Mouse (Mus musculus) intestine, postnatal 0 days (tissue): ENCODE results near the gene Syne1. TPM values are rescaled to one million over a fixed set of nuclear protein-coding genes. Genes with fewer than 3 reads are reported as not detected.

Experiments
- ATAC-seq: fragments of 200-750 bp; cut with Nextera tagmentation; 2 replicates; pipeline ENCODE4 v1.8.0; 2017; ENCODE audit warnings: mild to moderate bottlenecking, moderate TSS enrichment, moderate library complexity
- H3K27ac ChIP-seq: fragments of 300-500 bp; sonication (generic); 2 replicates; pipeline ENCODE4 v1.5.1; 2014; ENCODE audit warnings: mild to moderate bottlenecking, low read depth, low read length, moderate library complexity
- H3K27me3 ChIP-seq: fragments of 300-500 bp; sonication (generic); replicated peaks from 2 replicates; pipeline ENCODE4 v1.6.1; 2014; ENCODE audit warnings: low read length, mixed read lengths; ENCODE audit not compliant: control insufficient read depth, insufficient read depth
- H3K36me3 ChIP-seq: fragments of 300-500 bp; sonication (generic); 2 replicates; pipeline ENCODE4 v1.6.1; 2014; ENCODE audit warnings: mild to moderate bottlenecking, moderate library complexity; ENCODE audit not compliant: control insufficient read depth, insufficient read depth
- H3K4me1 ChIP-seq: fragments of 300-500 bp; sonication (generic); replicated peaks from 2 replicates; pipeline ENCODE4 v1.6.1; 2014; ENCODE audit warnings: antibody characterized with exemption, low read length, mixed read lengths; ENCODE audit not compliant: control insufficient read depth, insufficient read depth
- H3K4me2 ChIP-seq: fragments of 300-500 bp; sonication (generic); replicated peaks from 2 replicates; pipeline ENCODE4 v1.6.1; 2014; ENCODE audit warnings: low read depth, mild to moderate bottlenecking, moderate library complexity
- H3K4me3 ChIP-seq: fragments of 300-500 bp; sonication (generic); 2 replicates; pipeline ENCODE4 v1.5.1; 2014; ENCODE audit warnings: low read depth, low read length
- H3K9ac ChIP-seq: fragments of 300-500 bp; sonication (generic); 2 replicates; pipeline ENCODE4 v1.6.1; 2014; ENCODE audit warnings: mild to moderate bottlenecking, low read depth, low read length
- H3K9me3 ChIP-seq: fragments of 300-500 bp; sonication (generic); 2 replicates; pipeline ENCODE4 v1.6.1; 2016; ENCODE audit warnings: mixed run types; ENCODE audit not compliant: control insufficient read depth
- CTCF ChIP-seq: sonication (generic); IDR thresholded peaks from 2 replicates; pipeline ENCODE4 v1.5.1; 2016; ENCODE audit warnings: low read depth, mild to moderate bottlenecking, control low read depth, antibody characterized with exemption, moderate library complexity
- WGBS: fragments of 180-500 bp; shearing (Covaris S2); extraction: QIAGEN DNeasy Blood & Tissue Kit; methylation state at CpG from one replicate; pipeline ENCODE4 v1.1.7; 2014; 5-methylcytosine and 5-hydroxymethylcytosine counted together
- polyA plus RNA-seq: library from polyadenylated mRNA; unstranded; fragments of >200 nt; fragmentation: Nextera tagmentation; extraction: Ambion mirVana; gene quantifications from 2 replicates; pipeline ENCODE4 v1.2.1, GENCODE M21; 2015

Gene Syne1
- polyA plus RNA-seq, 1 experiment from 2014 or later = 4.3 TPM

- Histone ChIP-seq H3K27me3 (no peaks in the 10 kb centered on the region), H3K9me3 (no peaks in the 10 kb centered on the region), H3K4me2 (no peak overlapping the region), H3K36me3 (peaks cover 21% of the 10 kb centered on the region), H3K9ac (no peak overlapping the region), H3K4me1 (no peaks in the 10 kb centered on the region), H3K4me3 (no peak overlapping the region), H3K27ac (no peak overlapping the region)
- TF ChIP-seq CTCF = no peak
- ATAC-seq = no peak
- 80% methylated on average over 2 of the region's 2 CpGs for WGBS
Observed at GRCm38 (mm10) chr10:5058876-5059275, 492.4 kb downstream of the Syne1 start.

GRCm38 (mm10) chr10:5057661-5058060 is 493.6 kb downstream of the Syne1 start:
- Histone ChIP-seq H3K27ac (no peak overlapping the region), H3K36me3 (peaks cover 21% of the 10 kb centered on the region), H3K27me3 (no peaks in the 10 kb centered on the region), H3K4me3 (no peak overlapping the region), H3K9me3 (no peaks in the 10 kb centered on the region), H3K4me2 (no peak overlapping the region), H3K9ac (no peak overlapping the region), H3K4me1 (no peaks in the 10 kb centered on the region)
- no peak for TF ChIP-seq CTCF
- no peak for ATAC-seq
- 85% methylated on average over 15 of the region's 15 CpGs for WGBS

GRCm38 (mm10) chr10:5056940-5057339 is 494.3 kb downstream of the Syne1 start:
- Histone ChIP-seq H3K9ac (no peak overlapping the region), H3K4me2 (no peak overlapping the region), H3K9me3 (no peaks in the 10 kb centered on the region), H3K27me3 (no peaks in the 10 kb centered on the region), H3K4me3 (no peak overlapping the region), H3K4me1 (no peaks in the 10 kb centered on the region), H3K36me3 (peaks cover 21% of the 10 kb centered on the region), H3K27ac (no peak overlapping the region)
- no peak for ATAC-seq
- TF ChIP-seq CTCF = no peak
- WGBS = 79% methylated on average over 3 of the region's 3 CpGs

- Histone ChIP-seq H3K27me3 (no peaks in the 10 kb centered on the region), H3K27ac (no peak overlapping the region), H3K9me3 (no peaks in the 10 kb centered on the region), H3K36me3 (peaks cover 16% of the 10 kb centered on the region), H3K4me1 (no peaks in the 10 kb centered on the region), H3K9ac (no peak overlapping the region), H3K4me3 (no peak overlapping the region), H3K4me2 (no peak overlapping the region)
- 92% methylated on average over 10 of the region's 10 CpGs for WGBS
- no peak for ATAC-seq
- TF ChIP-seq CTCF = no peak
Observed at GRCm38 (mm10) chr10:5056243-5056735, 495.0 kb downstream of the Syne1 start.

- Histone ChIP-seq H3K27ac (no peak overlapping the region), H3K9ac (no peak overlapping the region), H3K4me3 (no peak overlapping the region), H3K27me3 (no peaks in the 10 kb centered on the region), H3K4me2 (no peak overlapping the region), H3K9me3 (no peaks in the 10 kb centered on the region), H3K36me3 (peaks cover 47% of the 10 kb centered on the region), H3K4me1 (no peaks in the 10 kb centered on the region)
- 88% methylated on average over 5 of the region's 5 CpGs for WGBS
- no peak for TF ChIP-seq CTCF
- no peak for ATAC-seq
Observed at GRCm38 (mm10) chr10:5045671-5046070, 505.6 kb downstream of the Syne1 start.

GRCm38 (mm10) chr10:5045213-5045612 is 506.1 kb downstream of the Syne1 start:
- H3K9ac ChIP-seq = no peak overlapping the region
- no peak for ATAC-seq
- WGBS = 87% methylated on average over 7 of the region's 7 CpGs

GRCm38 (mm10) chr10:5044481-5044880 is 506.8 kb downstream of the Syne1 start:
- Histone ChIP-seq H3K4me1 (no peaks in the 10 kb centered on the region), H3K9me3 (no peaks in the 10 kb centered on the region), H3K27ac (no peak overlapping the region), H3K4me2 (no peak overlapping the region), H3K4me3 (no peak overlapping the region), H3K9ac (no peak overlapping the region), H3K27me3 (no peaks in the 10 kb centered on the region), H3K36me3 (peaks cover 51% of the 10 kb centered on the region)
- 88% methylated on average over 8 of the region's 8 CpGs for WGBS
- no peak for ATAC-seq
- TF ChIP-seq CTCF = no peak

More at GRCm38 (mm10) chr10:5045213-5045612, 506.1 kb downstream of the Syne1 start:
- Histone ChIP-seq H3K9me3 (no peaks in the 10 kb centered on the region), H3K27me3 (no peaks in the 10 kb centered on the region), H3K4me3 (no peak overlapping the region), H3K4me2 (no peak overlapping the region), H3K4me1 (no peaks in the 10 kb centered on the region), H3K27ac (no peak overlapping the region), H3K36me3 (peaks cover 51% of the 10 kb centered on the region)
- TF ChIP-seq CTCF = no peak
